Mouse (Mus musculus): ENCODE data around the gene Jpt1. TPM values are rescaled to one million over a fixed set of nuclear protein-coding genes. Genes with fewer than 3 reads are reported as not detected.

Gene Jpt1
- total RNA-seq, 2 experiments from 2014 or later, result 143 to 159 TPM

DNA sequence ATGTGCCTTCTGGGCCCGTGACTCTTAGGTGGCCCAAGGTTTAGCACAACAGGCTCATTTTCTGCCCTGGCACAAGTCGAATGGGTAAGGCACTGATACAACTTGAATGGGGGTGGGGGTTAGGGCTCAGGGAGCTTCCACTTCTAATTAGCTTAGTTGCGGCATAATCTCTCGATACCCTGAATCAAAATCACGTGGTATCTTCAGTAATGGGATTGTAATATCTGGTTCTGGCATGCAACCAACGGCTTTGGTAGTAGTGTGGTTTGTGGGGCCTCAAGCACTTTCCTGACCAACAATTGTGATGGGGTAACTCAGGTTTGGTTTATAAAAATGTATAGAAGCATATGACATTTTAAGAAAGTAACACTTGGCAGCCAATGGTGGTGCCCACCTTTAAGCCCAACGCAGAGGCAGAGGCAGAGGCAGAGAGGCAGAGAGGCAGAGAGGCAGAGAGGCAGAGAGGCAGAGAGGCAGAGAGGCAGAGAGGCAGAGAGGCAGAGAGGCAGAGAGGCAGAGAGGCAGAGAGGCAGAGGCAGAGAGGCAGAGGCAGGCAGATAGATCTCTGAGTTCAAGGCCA, 61.8 kb downstream of the Jpt1 start:
- intact Hi-C loops (cut with DNase I), result no loop called here
- DNase-seq (ENCODE audit: low spot score in 2 of 2), result no peak

DNA sequence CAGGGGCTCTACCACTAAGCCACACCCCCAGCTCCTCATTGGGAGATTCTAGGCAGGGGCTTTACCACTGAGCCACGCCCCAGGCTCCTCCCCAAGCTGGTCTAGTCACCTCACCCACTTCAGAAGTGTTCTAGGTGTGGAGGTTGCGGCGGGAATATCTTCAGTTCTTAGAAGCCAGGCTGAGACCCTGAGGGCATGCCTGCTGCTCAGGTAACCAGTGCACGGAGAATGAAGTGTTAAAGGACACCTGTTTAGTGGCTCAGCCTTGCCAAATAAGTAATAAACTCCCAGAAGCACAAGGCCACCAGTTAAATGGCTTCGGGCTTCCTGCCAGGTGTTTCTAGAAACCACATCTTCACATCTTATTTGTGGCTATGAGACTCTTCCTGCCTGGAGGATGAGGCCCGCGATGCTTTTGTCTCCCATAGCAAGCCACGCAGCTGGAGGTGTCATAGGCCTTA, 62.4 kb downstream of the Jpt1 start:
- no peak for DNase-seq (ENCODE audit: low spot score in 2 of 2)
- intact Hi-C loops (cut with DNase I), result no loop called here

DNA sequence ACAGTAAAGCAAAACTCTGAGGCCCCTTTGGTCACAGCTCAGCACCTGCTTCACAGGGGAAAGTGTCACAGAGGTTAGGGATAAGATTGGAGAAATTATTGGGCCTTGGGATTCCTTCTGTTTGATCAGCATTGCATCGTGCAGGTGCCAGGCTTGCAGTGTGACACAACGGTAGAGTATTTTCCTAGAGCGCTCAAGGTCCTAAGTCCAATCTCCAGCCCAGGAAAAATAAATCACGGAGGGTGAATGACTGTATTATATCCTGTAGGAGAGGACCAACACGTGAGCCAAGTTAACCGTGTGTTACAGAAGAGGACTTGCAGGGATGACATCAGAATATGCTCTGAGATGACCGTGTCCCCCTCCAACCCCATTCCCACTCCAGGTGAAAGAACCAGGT, 64.0 kb downstream of the Jpt1 start:
- intact Hi-C loops (cut with DNase I), result no loop called here
- no peak for DNase-seq (ENCODE audit: low spot score in 2 of 2)

DNA sequence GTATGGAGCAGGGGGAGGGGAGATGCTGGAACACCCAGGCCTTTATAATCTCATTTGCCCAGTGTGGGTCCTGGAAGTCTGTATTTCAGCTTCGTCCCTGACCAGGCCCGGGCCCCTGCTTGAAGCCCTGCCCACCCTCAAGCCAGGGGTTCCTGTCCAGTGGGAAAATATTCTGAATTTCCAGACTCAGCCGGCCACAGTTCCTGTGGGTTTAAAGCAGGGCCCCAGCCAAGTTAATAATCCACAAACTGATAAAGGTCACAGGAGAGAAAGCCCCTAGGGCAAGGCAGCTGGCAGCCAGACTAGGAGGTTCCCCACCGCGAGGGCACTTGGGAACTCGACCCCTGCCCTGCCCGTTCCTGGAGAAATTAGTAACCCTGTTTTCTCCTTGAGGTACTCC, 65.2 kb downstream of the Jpt1 start:
- intact Hi-C loops (cut with DNase I), result no loop called here
- no peak for DNase-seq (ENCODE audit: low spot score in 2 of 2)

DNA sequence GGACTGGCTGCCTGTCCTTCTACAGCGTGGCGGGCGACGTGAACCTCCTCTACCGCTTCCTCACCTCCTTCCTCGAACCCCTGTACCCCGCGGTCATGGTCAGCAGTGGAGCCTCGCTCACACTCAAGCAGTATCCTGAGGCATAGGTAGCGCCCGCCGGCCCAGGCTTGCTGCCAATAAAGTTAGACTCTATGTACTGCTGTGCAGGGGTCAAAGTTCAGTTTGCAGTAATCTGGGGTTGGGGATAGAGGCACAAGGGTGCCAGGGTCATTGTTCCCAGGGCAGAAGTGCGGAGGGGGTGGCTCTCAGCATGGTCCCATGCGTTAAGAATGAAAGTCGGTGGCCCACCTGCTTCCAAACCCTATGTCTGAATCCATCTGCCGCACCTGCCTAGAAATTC, 66.1 kb downstream of the Jpt1 start:
- intact Hi-C loops (cut with DNase I), result no loop called here
- DNase-seq (ENCODE audit: low spot score in 2 of 2), result no peak

Small RNAs within 50 kb of the gene (microRNA-seq; reads per million reads assigned to microRNA genes)
- not detected for gene Mir3968

Other genes with a start within 250 kb of the Jpt1 start
- 10 to 100 TPM; 38.6 to 42.5 TPM for gene Grin2c, start 247.1 kb downstream of the Jpt1 start, total RNA-seq (2021)
- gene Fdxr, start 237.3 kb downstream of the Jpt1 start, total RNA-seq (2021), result 10 to 100 TPM; 14.2 to 22.5 TPM
- 10 to 100 TPM; 12.7 to 13.0 TPM for gene Fads6, start 216.7 kb downstream of the Jpt1 start, total RNA-seq (2021)
- 1 to 10 TPM; 1.1 to 2.1 TPM for gene Otop2, start 207.2 kb downstream of the Jpt1 start, total RNA-seq (2021)
- under 1 TPM; 0.39 to 0.49 TPM for gene Ush1g, start 192.3 kb downstream of the Jpt1 start, total RNA-seq (2021)
- under 1 TPM in 1 of 2 experiments, not detected in 1; 0.12 TPM for gene Otop3, start 179.7 kb downstream of the Jpt1 start, total RNA-seq (2021)
- gene Hid1, start 146.6 kb downstream of the Jpt1 start, total RNA-seq (2021), result 100 to 1,000 TPM; 106 to 107 TPM
- gene Cdr2l, start 132.5 kb downstream of the Jpt1 start, total RNA-seq (2021), result 10 to 100 TPM; 20.6 to 23.1 TPM
- 100 to 1,000 TPM; 115 to 119 TPM for gene Mrpl58, start 110.6 kb downstream of the Jpt1 start, total RNA-seq (2021)
- 100 to 1,000 TPM; 417 to 474 TPM for gene Atp5h, start 94.4 kb downstream of the Jpt1 start, total RNA-seq (2021)
- gene Kctd2, start 94.3 kb downstream of the Jpt1 start, total RNA-seq (2021), result 10 to 100 TPM; 72.0 to 79.2 TPM
- not detected for gene Trim80, start 73.8 kb downstream of the Jpt1 start, total RNA-seq (2021)
- not detected for gene Slc16a5, start 51.9 kb downstream of the Jpt1 start, total RNA-seq (2021)
- gene Armc7, start 38.7 kb downstream of the Jpt1 start, total RNA-seq (2021), result 10 to 100 TPM; 13.0 to 13.5 TPM
- gene Nt5c, start 22.5 kb downstream of the Jpt1 start, total RNA-seq (2021), result 10 to 100 TPM; 61.0 to 69.8 TPM
- 100 to 1,000 TPM; 291 to 294 TPM for gene Sumo2, start 21.9 kb upstream of the Jpt1 start, total RNA-seq (2021)
- gene Nup85, start 50.0 kb upstream of the Jpt1 start, total RNA-seq (2021), result 10 to 100 TPM; 41.6 to 49.9 TPM
- 10 to 100 TPM; 49.8 to 57.9 TPM for gene Mrps7, start 89.5 kb upstream of the Jpt1 start, total RNA-seq (2021)
- 10 to 100 TPM; 70.2 to 74.3 TPM for gene Gga3, start 89.7 kb upstream of the Jpt1 start, total RNA-seq (2021)
- gene Mif4gd, start 98.6 kb upstream of the Jpt1 start, total RNA-seq (2021), result 10 to 100 TPM; 15.1 to 18.1 TPM
- gene Slc25a19, start 113.9 kb upstream of the Jpt1 start, total RNA-seq (2021), result 10 to 100 TPM; 56.8 to 60.1 TPM
- 100 to 1,000 TPM; 175 to 190 TPM for gene Grb2, start 194.2 kb upstream of the Jpt1 start, total RNA-seq (2021)

Data from left cerebral cortex, postnatal 36 days (tissue).